Mouse (Mus musculus) G1E (cell line): ENCODE data around the gene Snx25.

Experiments
- CTCF ChIP-seq: IDR thresholded peaks from 2 replicates; pipeline ENCODE4 v1.5.1; 2012; ENCODE audit warnings: low read depth, low read length, inconsistent platforms, mixed read lengths
- GATA1 ChIP-seq: IDR thresholded peaks from 2 replicates; pipeline ENCODE4 v1.6.1; 2012; ENCODE audit warnings: borderline replicate concordance, low read length, inconsistent platforms, mixed read lengths
- GATA2 ChIP-seq: IDR thresholded peaks from 2 replicates; pipeline ENCODE4 v1.6.1; 2012; ENCODE audit warnings: low read depth, low read length, inconsistent platforms, borderline replicate concordance
- POLR2AphosphoS5 ChIP-seq: IDR thresholded peaks from 2 replicates; pipeline ENCODE4 v1.6.1; 2012; ENCODE audit warnings: low read depth, low read length, inconsistent platforms; ENCODE audit not compliant: insufficient replicate concordance
- TAL1 ChIP-seq: conservative IDR thresholded peaks from 2 replicates; pipeline ENCODE4 v1.6.1; 2012; ENCODE audit warnings: low read depth, low read length, inconsistent platforms, mixed read lengths

- TF ChIP-seq CTCF (no peak), GATA1 (no peak), TAL1 (no peak), GATA2 (no peak), POLR2AphosphoS5 (no peak)
Observed at GRCm38 (mm10) chr8:46196877-46197276, 44.9 kb upstream of the Snx25 start.
